Mouse (Mus musculus) lung, adult 2 months (tissue): Measurements from ENCODE around the gene Anapc7.

Experiments used
- CTCF ChIP-seq: fragments of 200-500 bp; IDR thresholded peaks from 2 replicates; pipeline ENCODE4 v1.5.1; 2011; ENCODE audit warnings: mild to moderate bottlenecking, low read length, control low read depth; ENCODE audit not compliant: insufficient read depth
- POLR2A ChIP-seq: fragments of 200-500 bp; IDR thresholded peaks from 2 replicates; pipeline ENCODE4 v1.6.1; 2011; ENCODE audit warnings: low read depth, mild to moderate bottlenecking, control low read depth, low read length, borderline replicate concordance; ENCODE audit errors: extremely low read depth

DNA sequence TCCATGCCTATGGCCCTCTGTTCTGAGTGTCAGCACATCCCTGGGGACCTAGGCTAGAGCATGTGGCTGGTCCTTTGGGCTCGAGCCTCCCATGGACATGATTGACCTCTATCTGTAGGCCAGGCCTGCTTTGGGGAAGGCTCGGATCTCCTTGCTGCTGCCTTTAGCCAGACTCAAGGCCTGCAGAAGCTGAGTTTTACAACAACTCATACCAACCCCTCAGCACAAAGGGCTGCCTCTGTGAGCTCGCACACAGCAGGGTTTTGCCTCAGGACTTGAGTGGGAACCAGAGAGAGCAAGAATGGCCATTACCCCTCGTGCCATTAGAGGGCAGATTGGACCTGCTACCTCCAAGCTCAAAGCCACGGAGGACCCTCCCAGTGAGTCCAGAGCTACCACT is 27.4 kb downstream of the Anapc7 start:
- TF ChIP-seq CTCF (peak; percentile 8; the same call in 1 of the 2 replicates), POLR2A (no peak)
